Mouse (Mus musculus) spleen, adult 2 months (tissue): ENCODE measurements at regions not wholly inside any gene's neighbourhood (a gene's known extent, or its start where the extent isn't known, plus 50 kb on each side); places are given as distances from the start of the nearest gene placed in this dataset.

Experiments
- DNase-seq, 2 experiments: peaks; one replicate each; pipeline versions ENCODE4 v3.0.0 to v3.0.0-alpha.2; 2012 to 2021; ENCODE audit warnings: low spot score in 2 of 2, low read depth in 1 of 2
- H3K27ac ChIP-seq: fragments of 200-500 bp; 2 replicates; pipeline ENCODE4 v1.5.1; 2012; ENCODE audit warnings: low read length, inconsistent platforms; ENCODE audit not compliant: insufficient read depth
- H3K27me3 ChIP-seq: fragments of 200-500 bp; 2 replicates; pipeline ENCODE4 v1.6.1; 2012; ENCODE audit warnings: mild to moderate bottlenecking, moderate library complexity, low read length, inconsistent platforms; ENCODE audit not compliant: control insufficient read depth, insufficient read depth
- H3K36me3 ChIP-seq: fragments of 200-500 bp; 2 replicates; pipeline ENCODE4 v1.6.1; 2012; ENCODE audit warnings: mild to moderate bottlenecking, low read length, inconsistent platforms; ENCODE audit not compliant: control insufficient read depth, insufficient read depth
- H3K4me1 ChIP-seq: fragments of 200-500 bp; 2 replicates; pipeline ENCODE4 v1.6.1; 2011; ENCODE audit warnings: inconsistent platforms; ENCODE audit not compliant: control insufficient read depth, insufficient read depth, insufficient read length
- H3K4me3 ChIP-seq: fragments of 200-500 bp; 2 replicates; pipeline ENCODE4 v1.5.1; 2011; ENCODE audit warnings: mild to moderate bottlenecking, inconsistent platforms; ENCODE audit not compliant: insufficient read depth, insufficient read length; ENCODE audit errors: extremely low read depth
- CTCF ChIP-seq: fragments of 200-500 bp; IDR thresholded peaks from 2 replicates; pipeline ENCODE4 v1.5.1; 2011; ENCODE audit warnings: mild to moderate bottlenecking, inconsistent platforms; ENCODE audit not compliant: insufficient read depth, insufficient read length, insufficient replicate concordance; ENCODE audit errors: extremely low read depth
- POLR2A ChIP-seq: fragments of 200-500 bp; IDR thresholded peaks from 2 replicates; pipeline ENCODE4 v1.6.1; 2011; ENCODE audit warnings: low read depth, low read length, inconsistent platforms
- WGBS: fragments of 180-500 bp; shearing (Covaris S2); methylation state at CpG from one replicate; pipeline ENCODE4 v1.1.7; 2018; 5-methylcytosine and 5-hydroxymethylcytosine counted together

DNA sequence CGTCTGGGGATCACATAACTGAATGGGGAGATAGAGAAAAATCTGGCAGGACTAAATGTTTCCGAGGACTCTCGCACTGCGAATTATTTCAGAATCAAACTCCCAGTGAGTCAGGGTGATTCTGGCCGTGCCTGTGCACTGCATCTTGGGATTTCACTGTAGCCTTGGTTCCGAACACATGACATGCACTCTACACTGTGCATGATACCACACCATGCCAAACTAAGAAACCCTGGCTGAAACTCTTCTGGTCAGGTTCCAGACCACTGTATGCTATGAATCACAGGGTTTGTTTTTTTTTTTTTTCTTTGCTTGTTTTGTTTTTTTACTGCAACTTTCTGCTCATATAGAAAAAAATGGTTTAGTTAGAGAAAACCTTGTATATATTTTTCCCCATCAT is 79.7 kb upstream of the Runx1 start:
- WGBS, result 92% methylated on average over 6 of the region's 6 CpGs
- H3K4me1 ChIP-seq, result peaks cover 7% of the 10 kb centered on the region; the same call in 1 of the 2 replicates
- H3K27ac ChIP-seq, result no peak overlapping the region
- TF ChIP-seq POLR2A, result no peak
- no peak for TF ChIP-seq CTCF
- DNase-seq, result no peak
- no peaks in the 10 kb centered on the region for H3K27me3 ChIP-seq
- no peak overlapping the region for H3K4me3 ChIP-seq
- no peaks in the 10 kb centered on the region for H3K36me3 ChIP-seq

- DNase-seq, result no peak
- Histone ChIP-seq H3K4me3 (no peak overlapping the region), H3K4me1 (peaks cover 7% of the 10 kb centered on the region; the same call in 1 of the 2 replicates), H3K36me3 (no peaks in the 10 kb centered on the region), H3K27me3 (no peaks in the 10 kb centered on the region), H3K27ac (no peak overlapping the region)
- WGBS, result 19% methylated on average over 9 of the region's 9 CpGs
- TF ChIP-seq CTCF (no peak), POLR2A (no peak)
These were observed 78.0 kb upstream of the Runx1 start for GRCm38 (mm10) chr16:92903892-92904473.

DNA sequence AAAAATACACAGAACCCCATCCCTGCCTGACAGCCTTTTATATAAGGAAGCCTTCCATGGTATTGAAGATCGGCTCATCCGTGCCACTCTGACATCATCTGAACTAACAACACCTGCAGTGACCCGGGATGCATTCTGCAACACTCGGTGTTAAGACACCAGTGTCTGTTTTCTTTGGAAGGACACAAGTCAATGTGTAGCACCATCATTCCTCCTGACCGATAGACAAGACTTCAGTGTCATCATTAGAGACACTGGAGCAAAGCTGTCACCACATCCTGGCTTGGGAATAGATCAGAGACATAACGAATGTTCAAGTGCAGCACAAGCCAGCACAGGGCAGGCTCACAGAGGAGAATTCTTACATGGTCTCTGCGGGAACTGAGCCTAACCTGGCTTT is 77.5 kb upstream of the Runx1 start:
- Histone ChIP-seq H3K4me1 (peaks cover 7% of the 10 kb centered on the region; the same call in 1 of the 2 replicates), H3K4me3 (no peak overlapping the region), H3K36me3 (no peaks in the 10 kb centered on the region), H3K27me3 (no peaks in the 10 kb centered on the region), H3K27ac (no peak overlapping the region)
- 79% methylated on average over 7 of the region's 7 CpGs for WGBS
- TF ChIP-seq CTCF (no peak), POLR2A (no peak)
- no peak for DNase-seq

DNA sequence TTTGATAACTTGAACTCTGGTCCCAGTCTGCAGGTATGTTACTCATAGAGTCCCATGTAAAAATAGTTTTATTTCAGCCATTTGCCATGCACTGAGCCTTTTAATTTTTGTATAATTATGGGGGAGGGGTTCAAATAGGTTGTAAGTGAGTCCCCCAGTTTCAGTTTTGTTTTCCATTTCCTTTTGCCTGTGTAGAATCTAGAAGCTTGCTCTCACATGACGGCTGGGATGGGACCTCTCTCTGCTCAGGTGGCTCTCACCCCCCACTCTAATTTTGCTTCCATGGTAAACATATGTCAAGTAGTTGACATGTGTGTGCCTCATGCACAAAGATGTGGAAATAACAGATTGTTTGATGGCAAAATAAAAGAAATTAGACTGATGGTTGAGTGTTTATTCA is 73.8 kb upstream of the Runx1 start:
- 5% methylated on average over 1 of the region's 1 CpGs for whole genome bisulfite sequencing
- H3K27ac ChIP-seq, result no peak overlapping the region
- H3K27me3 ChIP-seq, result no peaks in the 10 kb centered on the region
- TF ChIP-seq POLR2A (no peak), CTCF (no peak)
- DNase-seq, result no peak
- H3K4me3 ChIP-seq, result no peak overlapping the region
- H3K36me3 ChIP-seq, result no peaks in the 10 kb centered on the region
- H3K4me1 ChIP-seq, result peaks cover 7% of the 10 kb centered on the region; the same call in 1 of the 2 replicates

DNA sequence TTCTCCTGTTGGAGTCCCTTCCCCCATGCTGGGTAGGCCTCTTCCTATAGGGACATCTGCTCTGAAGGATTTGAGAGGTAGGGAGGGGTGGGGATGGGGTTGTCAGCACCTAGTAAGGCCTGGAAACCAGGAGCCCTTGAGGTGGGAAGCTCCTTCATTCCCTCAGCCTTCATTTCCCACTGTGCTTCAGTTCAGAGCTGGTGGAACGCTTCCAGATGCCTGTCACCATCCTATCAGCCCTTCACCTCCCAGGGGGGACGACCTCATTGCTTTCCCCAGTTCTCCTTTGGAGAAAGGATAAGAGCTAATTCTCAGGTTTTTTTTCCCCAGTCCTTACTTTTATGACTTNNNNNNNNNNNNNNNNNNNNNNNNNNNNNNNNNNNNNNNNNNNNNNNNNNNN is 65.8 kb upstream of the Runx1 start:
- H3K36me3 ChIP-seq, result no peaks in the 10 kb centered on the region
- TF ChIP-seq POLR2A (no peak), CTCF (no peak)
- WGBS, result 82% methylated on average over 2 of the region's 2 CpGs
- H3K27me3 ChIP-seq, result no peaks in the 10 kb centered on the region
- H3K4me1 ChIP-seq, result no peaks in the 10 kb centered on the region
- no peak overlapping the region for H3K4me3 ChIP-seq
- no peak for DNase-seq
- no peak overlapping the region for H3K27ac ChIP-seq

DNA sequence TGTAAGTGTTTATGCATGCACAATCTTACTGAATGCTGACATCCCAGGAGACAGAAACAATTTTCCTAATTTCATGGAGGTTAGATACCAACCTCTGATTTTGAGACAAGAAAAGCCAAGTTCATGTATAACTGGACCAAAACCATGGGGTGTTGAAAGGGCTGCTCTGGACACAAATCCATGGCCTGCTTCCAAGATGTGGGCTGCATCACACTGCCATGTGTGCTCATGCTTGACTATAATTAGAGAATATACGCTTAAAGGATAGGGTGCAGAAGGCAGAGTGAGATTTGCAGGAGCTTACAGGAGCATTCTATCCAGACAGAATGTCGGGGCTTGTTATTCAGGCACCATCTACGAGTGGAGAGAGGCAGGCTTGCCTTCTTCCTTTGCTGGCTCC is 64.8 kb upstream of the Runx1 start:
- WGBS, result 86% methylated on average over 3 of the region's 3 CpGs
- no peak overlapping the region for H3K4me3 ChIP-seq
- no peak for DNase-seq
- H3K4me1 ChIP-seq, result no peaks in the 10 kb centered on the region
- TF ChIP-seq CTCF (no peak), POLR2A (no peak)
- no peak overlapping the region for H3K27ac ChIP-seq
- no peaks in the 10 kb centered on the region for H3K36me3 ChIP-seq
- no peaks in the 10 kb centered on the region for H3K27me3 ChIP-seq

- 78% methylated on average over 10 of the region's 10 CpGs for WGBS
- TF ChIP-seq POLR2A, result no peak
- TF ChIP-seq CTCF, result no peak
- H3K27me3 ChIP-seq, result no peaks in the 10 kb centered on the region
- H3K36me3 ChIP-seq, result no peaks in the 10 kb centered on the region
- DNase-seq, result no peak
- no peak overlapping the region for H3K4me3 ChIP-seq
- no peaks in the 10 kb centered on the region for H3K4me1 ChIP-seq
- H3K27ac ChIP-seq, result no peak overlapping the region
These were observed 63.6 kb upstream of the Runx1 start for GRCm38 (mm10) chr16:92889537-92889936.

- Histone ChIP-seq H3K4me1 (0 out of 2 replicates have a peak, but pooled peaks cover 3% of the 10 kb centered on the region), H3K4me3 (no peak overlapping the region), H3K36me3 (no peaks in the 10 kb centered on the region), H3K27me3 (no peaks in the 10 kb centered on the region), H3K27ac (no peak overlapping the region)
- 95% methylated on average over 3 of the region's 3 CpGs for WGBS
- no peak for TF ChIP-seq CTCF
- no peak for TF ChIP-seq POLR2A
- no peak for DNase-seq
These were observed 60.3 kb upstream of the Runx1 start for GRCm38 (mm10) chr16:92886226-92886625.
